Mouse (Mus musculus) layer of hippocampus, adult 9-10 months (tissue): Measurements from ENCODE around the gene Atmin.
A peak's percentile ranks its signal among the peaks of the same experiment; 100 is the strongest.

Experiments
- DNase-seq: peaks from one replicate; pipeline ENCODE4 v3.0.0; 2022; ENCODE audit warnings: low spot score

The Atmin gene

DNA sequence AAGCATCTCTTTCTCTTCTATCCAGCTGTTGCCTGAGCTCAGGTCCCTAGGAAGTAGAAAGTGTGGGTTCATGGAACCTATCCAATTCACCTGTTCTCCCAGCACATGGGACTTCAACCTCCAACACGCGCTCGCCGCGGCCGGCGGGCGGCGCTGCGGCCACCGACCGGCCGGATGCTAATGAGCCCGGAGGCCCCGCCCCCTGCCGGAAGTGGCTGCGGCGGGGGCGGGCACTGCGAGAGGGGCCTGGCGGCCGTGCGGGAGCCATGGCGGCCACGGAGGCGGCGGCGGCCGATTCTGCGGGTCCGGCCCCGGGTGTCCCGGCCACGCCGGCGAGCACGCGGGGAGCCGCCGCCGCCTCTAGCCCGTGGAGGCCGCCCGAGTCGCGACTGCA is at the start of gene Atmin:
Gene Atmin, plus strand, starts transcription at position 233 of the 394 bp plus-strand sequence.
- no peak for DNase-seq

DNA sequence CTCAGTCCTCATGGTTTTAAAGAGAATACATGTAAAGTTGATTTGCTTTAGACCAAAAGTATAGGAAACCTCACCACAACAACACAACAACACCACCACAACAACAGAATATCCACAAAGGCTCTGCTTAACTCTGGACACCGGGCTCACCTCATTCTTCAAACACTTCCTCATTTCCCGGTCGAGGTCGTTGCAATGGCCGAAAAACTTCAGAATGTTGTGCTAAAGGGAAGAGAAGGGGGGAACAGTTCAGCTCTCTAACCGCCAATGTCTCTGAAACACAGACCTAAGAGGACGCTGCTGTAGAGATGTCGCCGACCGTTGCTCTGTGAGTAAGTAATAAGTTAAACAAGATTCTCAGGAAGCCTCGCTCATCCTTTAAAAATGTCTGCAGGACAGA is 49.3 kb upstream of the Atmin start:
- no peak for DNase-seq

DNA sequence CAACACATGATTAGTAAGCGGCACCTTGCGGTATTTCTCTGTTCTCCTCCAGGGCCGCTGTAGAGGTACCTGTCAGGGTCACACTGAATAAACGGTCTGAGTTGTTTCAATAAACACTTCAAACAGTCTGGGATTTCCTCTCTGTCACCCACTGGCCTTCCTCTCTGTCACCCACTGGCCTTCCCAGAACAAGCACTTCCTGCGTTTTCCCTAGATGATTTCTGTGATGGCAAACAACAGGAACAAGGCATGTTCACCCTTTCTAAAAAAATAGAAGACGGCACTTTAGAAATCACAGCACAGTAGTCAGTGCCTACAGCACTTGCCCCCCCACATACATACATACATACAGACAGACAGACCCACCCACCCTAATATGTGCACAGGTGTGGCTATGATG is 47.7 kb upstream of the Atmin start:
- no peak for DNase-seq

DNA sequence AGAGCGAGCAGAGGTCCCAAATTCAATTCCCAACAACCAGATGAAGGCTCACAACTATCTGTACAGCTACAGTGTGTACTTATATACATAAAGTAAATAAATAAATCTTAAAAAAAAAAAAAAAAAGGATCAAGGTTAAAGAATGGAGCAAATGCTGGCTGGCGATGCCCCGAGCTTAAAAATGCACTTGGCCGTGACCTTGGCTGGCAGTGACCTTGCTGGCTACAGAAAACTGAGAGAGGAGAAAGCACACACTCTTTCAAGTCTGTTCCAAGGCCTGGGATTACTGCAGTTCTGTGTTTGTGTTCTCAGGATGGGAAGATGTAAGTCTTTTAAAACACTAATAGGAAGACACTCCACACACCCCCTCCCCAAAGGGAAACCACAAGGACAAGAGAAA is 38.5 kb upstream of the Atmin start:
- no peak for DNase-seq

DNA sequence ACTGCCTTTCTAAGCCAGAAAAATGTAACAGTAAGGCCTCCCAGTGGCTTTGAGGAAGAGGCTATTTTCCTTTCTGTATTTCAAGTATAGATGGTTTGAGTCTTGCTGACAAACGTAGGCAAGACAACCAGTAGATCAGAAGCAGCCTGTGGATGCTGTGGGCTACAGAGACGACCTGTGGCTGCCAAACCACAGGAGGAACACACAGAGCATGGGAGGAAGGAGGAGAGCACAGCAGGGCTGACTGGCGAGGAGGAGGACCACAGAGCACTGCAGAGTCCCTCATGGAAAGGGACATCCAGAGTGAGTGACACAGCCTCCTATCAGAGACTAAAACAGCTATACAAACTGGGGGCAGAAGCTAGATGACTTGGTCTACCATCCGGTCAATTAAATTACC is 37.9 kb upstream of the Atmin start:
- DNase-seq: no peak

DNA sequence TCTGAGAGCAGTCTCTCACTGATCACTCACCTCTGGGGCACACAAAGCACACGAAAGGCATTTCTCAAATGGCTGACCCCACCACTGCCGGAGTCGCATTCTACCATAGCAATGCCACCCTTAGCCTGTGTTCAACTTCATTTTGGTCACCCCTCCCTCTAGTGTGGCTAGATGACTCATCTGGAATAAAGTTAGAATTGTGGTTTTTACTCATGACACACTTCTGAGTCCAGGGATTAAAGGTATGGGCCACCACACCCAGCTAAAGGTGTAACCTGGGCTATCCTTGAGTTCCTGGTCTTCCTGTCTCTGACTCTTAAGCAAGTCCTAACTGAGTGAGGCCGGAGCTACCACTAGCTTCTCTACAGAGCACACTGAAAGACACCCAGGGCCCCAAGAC is 37.4 kb upstream of the Atmin start:
- DNase-seq: no peak

DNA sequence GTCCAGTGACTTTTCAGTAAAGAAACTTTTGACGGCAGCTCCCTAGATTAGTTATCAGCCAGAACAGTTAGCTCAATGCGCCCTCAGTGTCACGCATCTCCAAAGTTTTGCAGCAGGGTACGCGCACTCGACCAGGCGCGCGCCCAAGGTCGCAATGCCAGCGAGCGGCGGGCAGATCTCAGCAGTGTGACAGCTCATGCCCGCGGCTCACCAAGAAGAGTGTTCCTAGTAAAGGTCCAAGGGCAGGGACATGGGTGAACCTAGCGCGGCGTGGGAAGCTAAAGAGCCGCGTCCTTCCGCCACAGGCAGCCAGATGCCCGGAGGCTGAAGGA is 22.2 kb upstream of the Atmin start:
- no peak for DNase-seq

DNA sequence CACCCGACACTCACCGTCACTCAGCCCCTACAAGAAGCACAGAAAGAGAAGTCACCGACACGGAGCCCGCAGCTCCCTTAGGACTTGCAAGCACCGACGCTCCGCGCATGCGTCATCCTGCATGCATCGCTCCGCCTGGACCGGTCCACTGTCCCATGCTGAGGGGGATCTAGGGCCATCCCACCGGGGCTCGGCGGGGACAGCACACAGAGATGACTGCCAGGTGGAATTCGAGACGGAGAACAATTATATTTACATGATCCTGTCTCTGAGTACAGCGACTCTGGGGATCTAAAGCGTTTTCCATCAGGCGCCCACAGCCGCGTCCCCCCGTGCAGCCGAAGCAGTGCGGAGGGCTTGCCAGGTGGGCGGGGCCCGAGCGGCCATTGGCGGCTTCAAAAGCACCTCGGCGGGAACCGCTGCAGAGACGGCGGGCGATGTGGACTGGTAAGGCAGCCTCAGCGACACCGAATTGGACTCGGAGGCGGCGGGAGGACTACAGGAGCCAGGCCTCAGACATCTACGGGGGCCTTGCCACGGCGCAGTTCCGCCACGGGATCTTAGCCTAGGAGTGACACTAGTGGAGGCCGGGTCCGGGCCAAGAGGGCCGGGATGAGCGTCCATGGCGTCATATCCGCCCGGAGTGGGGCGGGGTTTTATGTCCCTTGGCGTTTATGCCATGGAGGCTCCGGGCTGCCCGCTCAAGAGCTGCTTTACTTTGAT is 21.7 kb upstream of the Atmin start, which contains the start of the genes Cmc2 and Cenpn:
Gene Cmc2, minus strand, starts transcription at position 119 of the 723 bp plus-strand sequence.
Gene Cenpn, plus strand, starts transcription at position 394 of the 723 bp plus-strand sequence.
- peak; percentile 81 for DNase-seq

DNA sequence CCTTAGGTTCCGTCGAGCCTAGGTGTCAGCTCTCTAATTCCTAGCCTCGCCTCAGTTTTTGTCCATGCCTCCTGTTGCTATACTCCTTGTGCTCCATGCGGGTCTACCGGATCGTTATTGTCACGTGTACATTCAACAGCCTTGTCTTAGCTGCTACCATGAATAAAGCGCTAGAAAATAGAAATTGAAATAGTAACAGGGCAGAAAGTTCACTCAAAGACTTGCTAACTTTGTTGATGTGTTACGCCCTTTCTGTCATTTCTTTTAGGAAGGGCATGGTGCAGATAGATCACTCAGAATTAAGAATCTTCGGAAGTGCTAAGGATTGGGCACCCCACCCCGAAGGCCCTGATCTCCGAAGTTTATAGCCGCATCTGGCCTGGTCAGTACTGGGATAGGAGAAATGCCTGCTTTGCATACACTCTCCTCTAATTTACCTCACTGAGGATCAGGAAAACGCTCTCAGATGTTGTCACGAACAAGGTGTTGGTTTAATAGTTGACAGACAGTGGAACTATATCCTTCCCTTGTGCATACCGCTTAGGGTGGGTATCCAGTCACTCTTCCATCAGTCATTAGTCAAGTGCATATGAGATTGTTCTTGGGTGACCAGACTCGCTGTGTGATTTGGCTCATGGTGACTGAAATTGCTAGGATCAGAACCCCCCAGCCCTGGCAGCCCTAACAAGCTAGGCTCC is 21.0 kb upstream of the Atmin start:
- DNase-seq: no peak

DNA sequence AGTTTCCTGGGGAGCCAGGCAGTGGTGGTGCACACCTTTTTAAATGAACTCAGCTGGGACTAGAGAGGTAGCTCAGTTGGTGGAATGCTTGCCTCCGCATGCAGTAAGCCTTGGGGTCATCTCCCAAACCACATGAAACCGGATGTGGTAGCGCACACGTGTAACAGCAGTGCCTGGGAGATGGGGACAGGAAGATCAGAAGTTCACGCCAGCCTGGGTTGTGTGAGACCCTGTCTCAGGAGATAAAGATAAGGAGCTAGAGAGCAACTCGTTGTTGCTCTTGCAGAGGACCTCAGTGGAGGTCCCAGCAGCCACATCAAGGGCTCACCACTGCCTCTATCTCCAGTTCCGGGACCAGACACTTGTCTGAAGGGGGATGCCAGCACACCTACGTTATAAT is 19.7 kb upstream of the Atmin start:
- DNase-seq: no peak

DNA sequence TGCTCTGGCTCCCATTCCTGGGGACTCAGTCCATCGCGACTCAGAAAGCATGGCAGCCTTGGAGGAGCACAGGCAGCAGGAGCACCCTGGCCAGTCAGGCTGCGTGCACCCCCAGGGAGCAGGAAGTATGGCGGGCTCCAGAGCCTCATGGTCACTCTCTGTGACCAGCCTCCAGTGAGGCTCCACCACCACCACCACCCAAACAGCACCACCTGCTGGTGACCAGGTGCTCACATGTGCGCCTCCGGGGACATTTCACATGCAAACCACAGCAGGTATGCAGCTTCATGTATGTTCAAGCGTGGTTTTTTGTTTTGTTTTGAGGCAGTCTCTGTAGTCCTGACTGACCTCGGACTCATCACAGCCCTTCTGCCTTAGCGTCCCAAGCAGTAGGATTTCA is 15.3 kb upstream of the Atmin start:
- no peak for DNase-seq

DNA sequence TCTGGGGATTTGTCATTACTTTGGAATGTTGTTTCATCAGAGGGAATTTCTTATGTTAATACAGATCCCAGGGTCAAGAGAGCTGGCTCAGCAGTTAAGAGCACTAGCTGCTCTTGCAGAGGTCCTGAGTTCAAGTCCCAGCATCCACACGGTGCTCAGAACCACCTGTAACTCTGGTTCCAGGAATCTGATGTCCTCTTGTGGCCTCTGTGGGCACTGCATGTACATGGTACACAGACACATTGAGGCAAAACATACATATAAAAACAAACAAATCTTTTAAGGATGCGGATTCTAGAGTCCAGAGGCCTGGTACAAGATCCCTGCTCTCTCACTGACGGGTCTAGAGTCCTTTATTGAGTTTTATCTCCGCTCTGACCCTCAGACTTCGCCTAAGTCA is 14.6 kb upstream of the Atmin start:
- DNase-seq: no peak

DNA sequence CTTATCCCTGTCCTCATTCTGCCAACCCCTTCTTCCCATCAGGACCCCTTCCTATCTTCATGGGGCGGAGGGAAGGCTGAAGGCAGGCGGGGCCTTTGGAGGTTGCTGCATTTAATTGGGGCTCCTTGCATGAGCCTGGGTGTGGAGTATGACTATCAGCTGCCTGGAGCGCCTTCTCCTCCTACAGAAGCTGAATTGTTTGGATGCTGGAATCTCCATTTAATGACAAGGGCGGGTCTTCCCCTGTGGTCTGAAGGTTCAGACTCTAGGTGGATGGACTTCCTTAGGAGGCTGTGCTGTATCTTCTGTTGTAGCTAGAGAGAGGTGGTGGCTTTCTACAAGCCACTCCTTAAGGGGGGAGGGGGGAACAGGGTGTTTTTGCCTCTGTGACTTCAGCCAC is 8.2 kb upstream of the Atmin start:
- DNase-seq: no peak

DNA sequence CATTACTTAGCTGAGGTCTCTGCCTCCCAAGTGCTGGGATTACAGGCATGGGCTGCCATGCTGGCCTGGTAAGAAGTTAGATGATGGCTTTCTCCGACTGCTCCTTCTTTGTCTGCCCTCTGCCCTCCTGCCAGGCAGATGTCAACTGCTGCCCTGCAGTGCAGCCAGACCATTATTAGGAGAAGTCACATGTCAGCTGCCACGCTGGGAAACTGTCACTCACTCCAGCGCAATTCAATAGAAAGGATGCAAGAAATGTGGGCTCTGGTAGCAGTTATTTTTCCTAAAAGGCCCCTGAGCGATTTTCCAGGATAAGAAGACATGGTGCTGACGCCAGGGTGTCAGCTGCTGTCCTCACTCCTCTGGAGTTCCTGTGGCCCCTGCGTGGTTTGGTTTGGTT is 7.7 kb upstream of the Atmin start:
- DNase-seq: no peak

DNA sequence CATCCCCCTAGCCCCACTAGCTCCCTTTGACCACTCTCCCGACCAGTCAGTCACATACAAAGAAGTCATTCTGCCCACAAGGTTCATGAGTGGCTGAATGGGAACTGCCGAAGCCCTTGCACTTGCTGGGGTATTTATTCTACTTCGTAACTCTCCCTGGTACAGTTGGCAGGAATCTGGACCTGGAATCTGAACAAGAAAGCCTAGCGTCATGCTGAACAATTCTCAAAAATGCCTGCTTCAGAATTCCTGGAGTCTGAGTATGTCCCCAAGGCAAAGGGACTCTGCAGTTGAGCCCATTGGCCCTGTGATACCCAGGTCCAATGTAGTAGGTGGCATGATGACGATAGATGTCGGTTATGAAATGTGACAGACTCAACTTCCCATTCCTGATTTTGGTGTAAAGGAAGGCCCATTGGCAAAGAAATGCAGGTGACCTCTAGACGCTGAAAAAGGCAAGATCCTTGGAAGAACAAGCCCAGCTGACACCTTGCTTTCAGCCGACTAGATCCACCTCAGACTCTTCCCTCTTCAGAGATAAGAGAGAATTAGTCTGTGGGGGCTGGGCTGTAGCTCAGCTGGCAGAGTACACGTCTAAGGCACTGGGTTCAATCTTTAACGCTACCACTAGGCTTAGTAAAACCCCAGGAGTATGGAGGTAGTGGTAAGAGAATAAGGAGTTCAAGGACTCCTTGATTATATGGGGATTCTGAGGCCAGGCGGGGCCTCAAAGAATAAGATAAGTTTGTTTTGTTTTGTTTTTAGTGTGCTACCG is 722 bp upstream of the Atmin start:
- DNase-seq: no peak

DNA sequence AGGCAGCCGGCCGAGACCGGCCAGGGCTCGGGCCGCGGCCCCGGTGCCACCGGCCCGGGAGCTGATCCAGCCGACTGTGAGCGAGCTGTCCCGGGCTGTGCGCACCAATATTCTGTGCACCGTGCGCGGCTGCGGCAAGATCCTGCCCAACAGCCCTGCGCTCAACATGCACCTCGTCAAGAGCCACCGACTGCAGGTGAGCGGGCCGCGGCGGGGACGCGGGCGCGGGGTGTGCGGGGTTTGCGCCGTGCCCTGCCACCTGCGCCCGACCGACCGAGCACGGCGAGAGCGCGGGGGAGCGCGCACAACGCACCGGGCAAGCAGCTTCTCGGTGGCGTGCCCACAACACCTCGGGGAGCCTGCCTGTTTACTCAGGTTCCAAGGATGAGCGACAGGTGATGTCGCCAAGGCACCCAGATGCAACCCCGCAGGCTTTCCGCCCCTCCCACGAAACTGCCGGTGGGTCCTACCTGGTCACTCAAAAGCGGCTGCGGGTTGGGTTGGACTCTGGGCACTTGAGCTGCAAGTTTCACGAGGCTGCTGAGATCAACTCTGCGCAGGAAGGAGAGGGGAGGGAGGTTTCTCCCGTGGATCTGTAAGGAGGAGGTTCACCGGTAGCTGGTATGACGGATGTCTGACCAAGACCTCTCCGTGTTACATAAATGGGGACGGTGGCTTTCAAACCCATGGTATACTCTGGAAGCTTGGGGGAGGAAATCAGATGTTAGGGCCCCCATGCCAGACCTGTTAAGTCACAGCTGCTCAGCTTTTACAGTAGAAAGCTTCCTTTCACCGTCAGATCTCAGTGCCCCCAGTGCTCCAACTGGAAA is 577 bp downstream of the Atmin start:
- DNase-seq: no peak

DNA sequence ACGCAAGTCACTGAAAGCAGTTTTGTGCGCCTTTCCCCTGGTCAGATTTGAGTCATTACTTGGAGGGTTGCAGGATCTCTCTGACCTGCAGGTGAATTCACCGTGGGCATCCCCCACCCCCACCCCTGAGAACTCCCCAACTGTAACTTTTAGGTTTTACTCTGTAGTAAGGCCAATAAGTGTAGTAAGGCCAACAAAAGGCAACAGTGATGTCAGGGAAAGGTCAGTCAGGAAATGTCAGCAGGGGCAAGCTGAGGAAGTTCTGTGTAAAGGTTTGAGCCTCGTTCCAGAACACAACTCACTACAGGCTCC is 1.1 kb downstream of the Atmin start:
- no peak for DNase-seq

DNA sequence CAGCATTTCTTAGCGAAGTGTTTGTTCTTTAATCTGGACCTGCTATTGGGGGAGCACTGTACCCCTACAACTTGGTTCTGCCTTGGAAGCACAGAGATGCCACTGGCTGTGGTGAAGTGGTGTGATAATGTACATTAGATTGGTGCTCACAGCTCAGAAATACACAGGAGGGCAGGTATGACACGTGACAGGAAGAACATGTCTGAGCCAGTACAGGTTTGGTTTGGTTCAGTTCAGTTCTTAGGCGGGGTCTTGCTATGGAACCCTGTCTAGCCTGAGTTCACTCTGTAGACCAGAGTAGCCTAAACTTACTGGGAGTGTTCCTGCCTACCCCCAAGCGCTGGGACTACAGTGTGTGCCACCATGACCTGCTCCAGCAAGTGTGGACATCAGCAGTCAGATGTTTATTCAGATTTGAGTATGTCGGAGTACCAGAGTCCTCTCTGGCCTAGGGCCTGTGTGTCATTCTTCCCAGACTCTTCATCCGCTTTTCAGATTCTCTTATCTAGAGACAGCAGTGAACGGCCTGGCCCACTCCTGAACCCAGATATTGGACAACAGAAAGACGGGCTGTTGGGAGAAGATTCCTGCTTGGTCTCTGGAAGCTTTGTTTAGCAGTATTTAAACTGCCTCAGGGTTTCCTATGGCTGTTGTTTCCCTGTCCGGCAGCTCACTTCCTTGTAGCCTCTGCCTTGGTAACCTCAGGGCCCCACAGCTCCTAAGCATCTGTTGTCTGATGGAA is 2.1 kb downstream of the Atmin start:
- DNase-seq: no peak

DNA sequence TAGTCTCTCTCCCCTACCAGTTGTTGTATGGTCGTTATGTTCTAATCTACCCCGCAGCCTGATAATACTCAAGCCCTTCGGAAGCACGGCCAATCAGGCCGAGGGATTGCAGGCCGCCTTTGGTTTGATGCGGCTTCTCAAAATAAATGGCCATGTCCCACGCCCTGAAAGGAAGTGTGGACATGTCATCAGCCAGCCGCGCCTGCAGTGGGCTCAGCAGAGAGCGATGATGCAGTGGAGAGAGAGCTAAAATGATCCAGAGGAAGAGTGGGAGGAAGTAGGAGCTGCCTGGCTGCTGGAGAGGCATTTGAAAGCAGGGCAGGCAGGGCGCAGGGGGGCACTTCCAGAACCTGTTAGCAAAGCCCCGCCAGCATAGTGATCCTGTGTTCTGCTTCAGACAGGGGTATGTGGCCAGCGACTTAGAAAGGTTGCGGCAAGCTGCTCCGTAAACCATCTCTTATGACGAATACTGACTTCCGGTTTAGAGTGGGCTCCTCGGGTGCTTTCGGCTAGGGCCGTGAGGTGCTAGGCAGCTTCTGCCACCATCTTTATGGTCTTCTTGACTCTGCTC is 3.2 kb downstream of the Atmin start:
- no peak for DNase-seq

DNA sequence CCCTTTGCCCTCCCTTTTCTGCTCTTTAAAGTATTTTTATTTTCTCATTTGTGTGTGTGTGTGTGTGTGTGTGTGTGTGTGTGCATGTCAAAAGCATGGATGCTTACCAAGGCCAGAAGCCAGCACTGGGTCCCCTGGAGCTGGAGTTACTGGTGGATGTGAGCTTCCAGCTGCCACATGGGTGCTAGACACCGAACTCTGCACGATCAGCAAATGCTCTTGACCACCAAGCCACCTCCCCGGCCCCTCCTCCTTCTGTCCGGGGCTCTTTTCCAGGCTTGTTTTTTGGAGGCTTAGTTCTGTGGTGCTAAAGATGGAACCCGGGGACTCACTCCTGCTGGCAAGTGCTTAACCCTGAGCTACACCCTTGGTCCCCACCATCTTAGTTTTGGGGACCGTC is 3.7 kb downstream of the Atmin start:
- DNase-seq: no peak

DNA sequence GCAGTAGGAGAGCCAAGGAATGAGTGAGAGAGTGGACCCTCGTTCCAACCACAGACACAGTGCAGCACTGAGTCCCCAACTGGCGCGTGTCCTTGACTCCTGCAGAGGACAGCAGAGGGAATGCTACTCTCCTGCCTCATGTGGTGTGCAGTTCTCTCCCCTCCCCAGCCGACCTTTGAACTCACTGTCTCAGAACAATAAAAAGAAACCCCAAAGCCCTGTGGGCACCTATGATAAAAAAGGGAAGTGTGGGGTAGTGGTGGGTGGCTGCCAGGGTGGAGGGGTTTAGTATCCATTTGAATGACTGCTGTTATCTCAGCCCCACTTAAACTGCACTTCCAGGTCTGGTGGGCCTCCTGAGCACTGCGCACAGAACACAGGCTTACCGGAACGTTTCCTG is 4.4 kb downstream of the Atmin start:
- DNase-seq: no peak
